Mouse (Mus musculus): ENCODE data around the gene Dock8. TPM values are rescaled to one million over a fixed set of nuclear protein-coding genes. Genes with fewer than 3 reads are reported as not detected.

Dock8 gene
- total and polyA plus RNA-seq, 2 experiments: 8.9 to 9.7 TPM

- 83% methylated on average over 4 of the region's 4 CpGs for WGBS
- H3K4me1 ChIP-seq (ENCODE audit: control insufficient read depth, insufficient read depth, low read length): peaks cover 3% of the 10 kb centered on the region
- DNase-seq (ENCODE audit: extremely low read depth, low read depth, low spot score): no peak
- H3K9ac ChIP-seq (ENCODE audit: low read depth, low read length): no peak overlapping the region
- no peaks in the 10 kb centered on the region for H3K27me3 ChIP-seq (ENCODE audit: control insufficient read depth, insufficient read depth, low read length)
- H3K27ac ChIP-seq (replicated peaks; ENCODE audit: insufficient read depth, low read depth, low read length): no peak overlapping the region
- H3K79me2 ChIP-seq (ENCODE audit: control insufficient read depth, insufficient read depth, low read length): no peaks in the 10 kb centered on the region
- no peaks in the 10 kb centered on the region for H3K36me3 ChIP-seq (ENCODE audit: control insufficient read depth, insufficient read depth, low read length)
- H3K4me3 ChIP-seq (ENCODE audit: insufficient read depth, low read depth, low read length): no peak overlapping the region
- TF ChIP-seq POLR2A (IDR thresholded peaks at IDR 0.05; ENCODE audit: extremely low read depth, insufficient read depth, low read length) (no peak), CTCF (IDR thresholded peaks at IDR 0.05; ENCODE audit: low read depth, low read length) (no peak)
Observed at GRCm38 (mm10) chr19:24983050-24983449, 16.3 kb upstream of the Dock8 start.

- no peak overlapping the region for H3K27ac ChIP-seq (replicated peaks; ENCODE audit: insufficient read depth, low read depth, low read length)
- H3K4me1 ChIP-seq (ENCODE audit: control insufficient read depth, insufficient read depth, low read length): peaks cover 3% of the 10 kb centered on the region
- WGBS: 79% methylated on average over 7 of the region's 7 CpGs
- no peak overlapping the region for H3K4me3 ChIP-seq (ENCODE audit: insufficient read depth, low read depth, low read length)
- H3K9ac ChIP-seq (ENCODE audit: low read depth, low read length): no peak overlapping the region
- H3K79me2 ChIP-seq (ENCODE audit: control insufficient read depth, insufficient read depth, low read length): no peaks in the 10 kb centered on the region
- H3K36me3 ChIP-seq (ENCODE audit: control insufficient read depth, insufficient read depth, low read length): no peaks in the 10 kb centered on the region
- no peaks in the 10 kb centered on the region for H3K27me3 ChIP-seq (ENCODE audit: control insufficient read depth, insufficient read depth, low read length)
- DNase-seq (ENCODE audit: extremely low read depth, low read depth, low spot score): no peak
- no peak for TF ChIP-seq CTCF (IDR thresholded peaks at IDR 0.05; ENCODE audit: low read depth, low read length)
Observed at GRCm38 (mm10) chr19:24983857-24984498, 15.4 kb upstream of the Dock8 start.

GRCm38 (mm10) chr19:24985045-24985444 is 14.3 kb upstream of the Dock8 start:
- 93% methylated on average over 2 of the region's 2 CpGs for WGBS
- no peaks in the 10 kb centered on the region for H3K27me3 ChIP-seq (ENCODE audit: control insufficient read depth, insufficient read depth, low read length)
- no peaks in the 10 kb centered on the region for H3K79me2 ChIP-seq (ENCODE audit: control insufficient read depth, insufficient read depth, low read length)
- H3K4me1 ChIP-seq (ENCODE audit: control insufficient read depth, insufficient read depth, low read length): peaks cover 3% of the 10 kb centered on the region
- DNase-seq (ENCODE audit: extremely low read depth, low read depth, low spot score): no peak
- no peak overlapping the region for H3K27ac ChIP-seq (replicated peaks; ENCODE audit: insufficient read depth, low read depth, low read length)
- H3K4me3 ChIP-seq (ENCODE audit: insufficient read depth, low read depth, low read length): no peak overlapping the region
- no peak for TF ChIP-seq POLR2A (IDR thresholded peaks at IDR 0.05; ENCODE audit: extremely low read depth, insufficient read depth, low read length)
- no peak for TF ChIP-seq CTCF (IDR thresholded peaks at IDR 0.05; ENCODE audit: low read depth, low read length)
- H3K36me3 ChIP-seq (ENCODE audit: control insufficient read depth, insufficient read depth, low read length): no peaks in the 10 kb centered on the region
- no peak overlapping the region for H3K9ac ChIP-seq (ENCODE audit: low read depth, low read length)

- no peaks in the 10 kb centered on the region for H3K79me2 ChIP-seq (ENCODE audit: control insufficient read depth, insufficient read depth, low read length)
- TF ChIP-seq POLR2A (IDR thresholded peaks at IDR 0.05; ENCODE audit: extremely low read depth, insufficient read depth, low read length): no peak
- no peak for TF ChIP-seq CTCF (IDR thresholded peaks at IDR 0.05; ENCODE audit: low read depth, low read length)
- no peak for DNase-seq (ENCODE audit: extremely low read depth, low read depth, low spot score)
- H3K27ac ChIP-seq (replicated peaks; ENCODE audit: insufficient read depth, low read depth, low read length): no peak overlapping the region
- WGBS: 70% methylated on average over 4 of the region's 4 CpGs
- no peak overlapping the region for H3K9ac ChIP-seq (ENCODE audit: low read depth, low read length)
- H3K4me3 ChIP-seq (ENCODE audit: insufficient read depth, low read depth, low read length): no peak overlapping the region
- H3K4me1 ChIP-seq (ENCODE audit: control insufficient read depth, insufficient read depth, low read length): no peaks in the 10 kb centered on the region
- no peaks in the 10 kb centered on the region for H3K36me3 ChIP-seq (ENCODE audit: control insufficient read depth, insufficient read depth, low read length)
- no peaks in the 10 kb centered on the region for H3K27me3 ChIP-seq (ENCODE audit: control insufficient read depth, insufficient read depth, low read length)
Observed at GRCm38 (mm10) chr19:24987355-24987754, 12.0 kb upstream of the Dock8 start.

GRCm38 (mm10) chr19:24988831-24989230 is 10.5 kb upstream of the Dock8 start:
- WGBS: 58% methylated on average over 5 of the region's 5 CpGs
- H3K9ac ChIP-seq (ENCODE audit: low read depth, low read length): no peak overlapping the region
- H3K27me3 ChIP-seq (ENCODE audit: control insufficient read depth, insufficient read depth, low read length): no peaks in the 10 kb centered on the region
- no peaks in the 10 kb centered on the region for H3K36me3 ChIP-seq (ENCODE audit: control insufficient read depth, insufficient read depth, low read length)
- no peak overlapping the region for H3K27ac ChIP-seq (replicated peaks; ENCODE audit: insufficient read depth, low read depth, low read length)
- TF ChIP-seq POLR2A (IDR thresholded peaks at IDR 0.05; ENCODE audit: extremely low read depth, insufficient read depth, low read length): no peak
- no peak for TF ChIP-seq CTCF (IDR thresholded peaks at IDR 0.05; ENCODE audit: low read depth, low read length)
- peak; percentile 42 for DNase-seq (ENCODE audit: extremely low read depth, low read depth, low spot score)
- H3K4me1 ChIP-seq (ENCODE audit: control insufficient read depth, insufficient read depth, low read length): no peaks in the 10 kb centered on the region
- H3K4me3 ChIP-seq (ENCODE audit: insufficient read depth, low read depth, low read length): no peak overlapping the region
- no peaks in the 10 kb centered on the region for H3K79me2 ChIP-seq (ENCODE audit: control insufficient read depth, insufficient read depth, low read length)

- H3K79me2 ChIP-seq (ENCODE audit: control insufficient read depth, insufficient read depth, low read length): no peaks in the 10 kb centered on the region
- TF ChIP-seq CTCF (IDR thresholded peaks at IDR 0.05; ENCODE audit: low read depth, low read length) (no peak), POLR2A (IDR thresholded peaks at IDR 0.05; ENCODE audit: extremely low read depth, insufficient read depth, low read length) (no peak)
- H3K9ac ChIP-seq (ENCODE audit: low read depth, low read length): no peak overlapping the region
- no peaks in the 10 kb centered on the region for H3K36me3 ChIP-seq (ENCODE audit: control insufficient read depth, insufficient read depth, low read length)
- no peaks in the 10 kb centered on the region for H3K4me1 ChIP-seq (ENCODE audit: control insufficient read depth, insufficient read depth, low read length)
- H3K27ac ChIP-seq (replicated peaks; ENCODE audit: insufficient read depth, low read depth, low read length): no peak overlapping the region
- no peak overlapping the region for H3K4me3 ChIP-seq (ENCODE audit: insufficient read depth, low read depth, low read length)
- peak; percentile 30 for DNase-seq (ENCODE audit: extremely low read depth, low read depth, low spot score)
- no peaks in the 10 kb centered on the region for H3K27me3 ChIP-seq (ENCODE audit: control insufficient read depth, insufficient read depth, low read length)
- 61% methylated on average over 7 of the region's 7 CpGs for WGBS
Observed at GRCm38 (mm10) chr19:24990138-24990822, 9.1 kb upstream of the Dock8 start.

Measured in liver, adult 2 months (tissue).